9 mouse cellular contexts compared by ENCODE assay signal in genomic region chr11:56107929-56108328, GRCm38 (mm10).
DNase-seq lines count a peak whose midpoint lies in the region; ATAC-seq and TF ChIP-seq lines count a peak whose summit lies in the region.
"Had no signal": no experiment of that assay in that cellular context is flagged by ENCODE, and none has a peak within 500 bp of the region (broad histone marks: within the 10 kb centered on the region; RNA-seq: fewer than 3 reads in every experiment).

No protein-coding gene starts in this region.

- CTCF ChIA-PET in Patski (lab: Charles Lee): interaction anchor here (0.6 to 5.4 kb wide), 8 partner anchors 27 to 591 kb away, joined by 3 to 45 read pairs (median 4); no protein-coding TSS in a partner anchor

- H3K27me3 ChIP-seq in Patski: peaks cover 12% of the 10 kb centered on the region
- H3K27me3 ChIP-seq in forebrain, embryonic 14.5 days (replicated peaks; ENCODE audit: control insufficient read depth, insufficient read depth, low read length): no peaks in the 10 kb centered on the region
- no peaks in the 10 kb centered on the region for H3K27me3 ChIP-seq in hindbrain, embryonic 14.5 days (ENCODE audit: control insufficient read depth, insufficient read depth, low read length)
- H3K27me3 ChIP-seq: limb, embryonic 12.5 days had no signal

- H3K9ac ChIP-seq in forebrain, embryonic 14.5 days (ENCODE audit: low read length): no peak overlapping the region
- no peak overlapping the region for H3K9ac ChIP-seq in hindbrain, embryonic 14.5 days
- H3K9ac ChIP-seq: limb, embryonic 12.5 days had no signal

- H3K36me3 ChIP-seq in forebrain, embryonic 14.5 days (ENCODE audit: control insufficient read depth, insufficient read depth, low read length): no peaks in the 10 kb centered on the region
- H3K36me3 ChIP-seq in hindbrain, embryonic 14.5 days (replicated peaks; ENCODE audit: control insufficient read depth, insufficient read depth): no peaks in the 10 kb centered on the region
- H3K36me3 ChIP-seq: limb, embryonic 12.5 days had no signal

- no peak for DNase-seq in Patski (ENCODE audit: low read depth, low spot score)
- DNase-seq in c-Kit-positive CD71-negative TER-119-negative erythroid progenitor cells, embryonic 14.5 days (ENCODE audit: low read depth): peak; percentile 63
- peak; percentile 83 for DNase-seq in forebrain, embryonic 14.5 days (ENCODE audit: low spot score)
- peak; percentile 94 for DNase-seq in hindbrain, embryonic 14.5 days (ENCODE audit: low spot score)
- peak; percentile 74 to 85 for DNase-seq in left cerebral cortex, adult 18-20 months (ENCODE audit: low spot score in 2 of 2)
- peak; percentile 87 for DNase-seq in mesoderm, embryonic 11.5 days (ENCODE audit: low read depth, low spot score)
- DNase-seq in right cerebral cortex, postnatal 4 days: peak; percentile 82
- no peak for DNase-seq in T-cell, adult 2 months (ENCODE audit: low spot score)

- H3K27ac ChIP-seq in forebrain, embryonic 14.5 days (ENCODE audit: low read depth, low read length): no peak overlapping the region
- H3K27ac ChIP-seq in hindbrain, embryonic 14.5 days: no peak overlapping the region
- H3K27ac ChIP-seq: limb, embryonic 12.5 days had no signal

- H3K4me3 ChIP-seq in forebrain, embryonic 14.5 days (ENCODE audit: low read depth, low read length): no peak overlapping the region
- H3K4me3 ChIP-seq in hindbrain, embryonic 14.5 days (replicated peaks; ENCODE audit: low read length): no peak overlapping the region
- H3K4me3 ChIP-seq: limb, embryonic 12.5 days had no signal

- H3K4me2 ChIP-seq in forebrain, embryonic 14.5 days (ENCODE audit: low read length): no peak overlapping the region
- H3K4me2 ChIP-seq in hindbrain, embryonic 14.5 days (replicated peaks): no peak overlapping the region
- H3K4me2 ChIP-seq: limb, embryonic 12.5 days had no signal

- POLR2A ChIA-PET in Patski (lab: Charles Lee): interaction anchor here (0.6 kb wide), 1 partner anchor 620 kb away, joined by 4 read pairs; no protein-coding TSS in a partner anchor

- no peaks in the 10 kb centered on the region for H3K4me1 ChIP-seq in forebrain, embryonic 14.5 days (ENCODE audit: control insufficient read depth, insufficient read depth, low read length)
- H3K4me1 ChIP-seq in hindbrain, embryonic 14.5 days (replicated peaks; ENCODE audit: control insufficient read depth, insufficient read depth, low read length): no peaks in the 10 kb centered on the region
- H3K4me1 ChIP-seq: limb, embryonic 12.5 days had no signal

- 13% methylated on average over 3 of the region's 3 CpGs for WGBS in forebrain, embryonic 14.5 days
- WGBS in hindbrain, embryonic 14.5 days: 11% methylated on average over 3 of the region's 3 CpGs

- H3K9me3 ChIP-seq in forebrain, embryonic 14.5 days (replicated peaks; ENCODE audit: control insufficient read depth, low read length): no peaks in the 10 kb centered on the region
- H3K9me3 ChIP-seq in hindbrain, embryonic 14.5 days (ENCODE audit: control insufficient read depth, low read length): no peaks in the 10 kb centered on the region
- H3K9me3 ChIP-seq: limb, embryonic 12.5 days had no signal

- ATAC-seq in Patski: peak; percentile 80
- no peak for ATAC-seq in forebrain, embryonic 14.5 days
- ATAC-seq in hindbrain, embryonic 14.5 days (ENCODE audit: low FRiP score): no peak

- TF ChIP-seq CTCF in Patski (IDR thresholded peaks at IDR 0.05): peak; percentile 80

- in situ Hi-C loops in Patski (cut with MboI; ENCODE audit: low pct_unique_long_range_greater_than_20kb): loop anchor here (5.0 kb wide), 1 partner anchor 591 kb away; no protein-coding TSS in a partner anchor

Comparison
In these comparisons a context has a peak if more than half of its experiments do, and no peak if none do; other contexts are left out.
1. DNase-seq: peak in c-Kit-positive CD71-negative TER-119-negative erythroid progenitor cells, embryonic 14.5 days (single experiment), forebrain, embryonic 14.5 days (single experiment), hindbrain, embryonic 14.5 days (single experiment), left cerebral cortex, adult 18-20 months (2 of 2), mesoderm, embryonic 11.5 days (single experiment) and right cerebral cortex, postnatal 4 days (single experiment); none in Patski (single experiment) and T-cell, adult 2 months (single experiment).